Mouse (Mus musculus) kidney, adult 2 months (tissue): ENCODE results near the gene Ankrd17.

Experiments used
- CTCF ChIP-seq: fragments of 200-500 bp; conservative IDR thresholded peaks from 2 replicates; pipeline ENCODE4 v1.5.1; 2011; ENCODE audit warnings: low read depth, mild to moderate bottlenecking, control low read depth, low read length, moderate library complexity, mixed read lengths; ENCODE audit not compliant: insufficient read depth, insufficient read length
- POLR2A ChIP-seq: fragments of 200-500 bp; IDR thresholded peaks from one replicate; pipeline ENCODE4 v1.6.1; 2011; ENCODE audit warnings: low read depth, low read length, control low read depth

- TF ChIP-seq CTCF (no peak), POLR2A (no peak)
Observed at GRCm38 (mm10) chr5:90393764-90394163, 27.4 kb upstream of the Ankrd17 start.
